Mouse (Mus musculus) erythroblast, embryonic 14.5 days (primary cell): Measurements from ENCODE around the gene Gpr146.

Experiments used
- GATA1 ChIP-seq: IDR thresholded peaks from 2 replicates; pipeline ENCODE4 v1.6.1; 2012; ENCODE audit warnings: low read length, inconsistent platforms, mixed read lengths
- TAL1 ChIP-seq: IDR thresholded peaks from 3 replicates; pipeline ENCODE4 v1.6.1; 2012; ENCODE audit warnings: low read length, inconsistent platforms, mixed read lengths

DNA sequence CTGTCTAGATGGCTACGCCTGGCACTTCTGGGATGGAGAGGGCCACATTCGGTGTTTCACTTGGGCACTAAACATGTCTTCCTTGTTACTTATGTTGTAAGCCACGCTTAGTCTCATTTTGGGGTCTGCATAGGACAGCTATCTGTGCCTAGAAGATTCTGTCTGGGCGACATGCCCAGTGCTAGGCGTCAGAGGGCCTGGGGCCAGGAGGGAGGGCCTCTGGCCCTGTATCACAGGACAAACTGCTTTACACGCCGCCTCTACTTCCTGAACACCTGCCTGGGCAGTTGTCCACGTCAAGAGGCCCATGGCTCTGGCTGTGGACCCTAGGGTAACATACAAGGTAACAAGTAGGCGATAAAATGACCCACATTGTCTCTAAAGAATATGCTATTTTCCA, 50.5 kb downstream of the Gpr146 start:
- TF ChIP-seq GATA1 (no peak), TAL1 (no peak)
